Mouse (Mus musculus) B cell, adult 67 days (primary cell): ENCODE measurements around the gene Olfr1310. TPM values are rescaled to one million over a fixed set of nuclear protein-coding genes. Genes with fewer than 3 reads are reported as not detected.

Experiments used
- total RNA-seq, 2 experiments: library from RNA; stranded (reverse); gene quantifications; 4 replicates each; pipeline ENCODE4 v1.2.4; 2023

The Olfr1310 gene
- total RNA-seq, result not detected

DNA sequence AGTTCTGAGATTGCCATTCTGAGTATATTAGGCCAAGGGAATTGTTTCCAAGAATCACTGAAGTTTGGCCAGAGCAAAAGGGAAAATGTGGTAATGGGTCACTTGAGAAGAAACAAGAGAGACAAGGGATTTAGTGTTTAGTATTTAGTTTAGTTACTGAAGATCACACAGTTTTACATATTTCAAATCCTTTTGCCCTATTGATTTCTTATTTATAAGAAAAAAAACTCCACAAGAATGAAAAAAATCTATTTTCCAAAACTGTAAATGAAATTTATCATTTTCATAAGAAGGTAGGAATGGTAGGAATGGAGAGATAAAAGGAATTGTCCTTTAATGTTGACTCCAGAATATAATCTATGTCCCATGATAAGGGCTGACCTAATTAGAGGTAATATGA lies at the start of gene Olfr1310:
Gene Olfr1310 (minus strand): TSS at position 101 of the 400 bp plus-strand sequence.

GRCm38 (mm10) chr2:112050138-112050537 lies 37.6 kb upstream of the Olfr1310 start, which contains the start of gene Olfr1312:
Gene Olfr1312 (minus strand): TSS chr2:112050238.

GRCm38 (mm10) chr2:112024312-112024711 lies 11.8 kb upstream of the Olfr1310 start, which contains the start of gene Olfr1311:
Gene Olfr1311 (minus strand): TSS chr2:112024412.

GRCm38 (mm10) chr2:111990181-111990580 lies 22.3 kb downstream of the Olfr1310 start, which contains the start of gene Olfr1309:
Gene Olfr1309 (minus strand): TSS chr2:111990281.

DNA sequence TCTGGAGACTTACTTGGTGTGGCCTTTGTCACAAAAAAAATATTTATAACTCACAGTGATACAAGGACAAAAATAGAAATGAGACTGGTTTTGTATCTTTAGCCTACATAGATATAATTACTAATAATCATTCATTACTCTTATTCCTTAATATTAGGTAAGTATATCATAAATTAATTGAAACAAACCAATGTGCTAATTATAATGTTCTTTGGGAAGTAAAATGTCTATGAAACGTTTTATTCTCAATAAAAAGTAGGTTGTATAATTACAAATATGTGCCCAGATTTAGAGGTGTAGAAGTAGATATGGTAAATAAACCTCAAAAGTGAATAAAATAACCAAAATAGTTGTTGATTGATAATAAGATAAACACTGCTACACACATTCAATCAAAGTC lies 47.7 kb downstream of the Olfr1310 start, which contains the start of gene Olfr1308:
Gene Olfr1308 (minus strand): TSS at position 101 of the 400 bp plus-strand sequence.

Other genes starting within 250 kb of the Olfr1310 start
- gene Olfr1302, start 235.3 kb downstream of the Olfr1310 start, total RNA-seq, result not detected
- not detected for gene Olfr1303, start 192.4 kb downstream of the Olfr1310 start, total RNA-seq
- gene Olfr1305, start 135.6 kb downstream of the Olfr1310 start, total RNA-seq, result not detected
- not detected for gene Olfr1306, start 96.4 kb downstream of the Olfr1310 start, total RNA-seq
- gene Olfr1307, start 63.3 kb downstream of the Olfr1310 start, total RNA-seq, result under 1 TPM; 0.06 to 0.09 TPM
- gene Olfr1308, start 47.8 kb downstream of the Olfr1310 start, total RNA-seq, result not detected
- not detected for gene Olfr1309, start 22.4 kb downstream of the Olfr1310 start, total RNA-seq
- not detected for gene Olfr1311, start 11.7 kb upstream of the Olfr1310 start, total RNA-seq
- not detected for gene Olfr1312, start 37.5 kb upstream of the Olfr1310 start, total RNA-seq
- not detected for gene Olfr1313, start 65.1 kb upstream of the Olfr1310 start, total RNA-seq
- gene Olfr1314, start 84.1 kb upstream of the Olfr1310 start, total RNA-seq, result not detected
- not detected for gene Olfr1315-ps1, start 102.7 kb upstream of the Olfr1310 start, total RNA-seq
- not detected for gene Olfr1316, start 122.3 kb upstream of the Olfr1310 start, total RNA-seq
- gene Olfr1317, start 127.6 kb upstream of the Olfr1310 start, total RNA-seq, result not detected
- not detected for gene Olfr1318, start 141.5 kb upstream of the Olfr1310 start, total RNA-seq
- gene Lpcat4, start 226.8 kb upstream of the Olfr1310 start, total RNA-seq, result 10 to 100 TPM in 1 of 2 experiments, 1 to 10 TPM in 1; 9.5 to 10.7 TPM
- not detected for gene Nutm1, start 246.6 kb upstream of the Olfr1310 start, total RNA-seq
- gene Nop10, start 249.2 kb upstream of the Olfr1310 start, total RNA-seq, result 10 to 100 TPM; 72.2 to 76.9 TPM